Mouse (Mus musculus): ENCODE data around the gene Lrg1. TPM values are rescaled to one million over a fixed set of nuclear protein-coding genes. Genes with fewer than 3 reads are reported as not detected.
A peak's percentile ranks its signal among the peaks of the same experiment; 100 is the strongest.

Lrg1 gene
- total RNA-seq, 1 experiment from 2014 or later = 58.3 TPM

DNA sequence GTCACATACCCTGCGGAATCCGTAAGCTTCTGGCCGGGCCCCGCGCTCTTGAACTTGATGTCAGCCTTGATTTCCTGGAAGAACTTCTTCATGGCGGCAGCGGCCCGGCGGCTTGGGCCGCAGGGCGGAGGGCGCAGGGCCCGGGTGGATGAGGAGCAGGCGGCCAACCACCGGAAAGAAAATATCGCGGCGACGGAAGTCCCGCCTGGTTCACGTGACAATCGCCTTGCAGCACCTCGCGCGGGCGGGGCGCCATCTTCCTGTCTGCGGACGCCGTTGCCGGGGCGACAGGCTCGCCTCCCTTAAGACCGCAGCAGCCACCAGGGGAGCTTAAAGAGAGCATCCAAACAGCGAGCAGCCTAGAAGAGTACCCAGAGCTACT lies 47.0 kb downstream of the Lrg1 start, which contains the start of gene Ubxn6:
Ubxn6 (minus strand) TSS at position 202 of the 382 bp plus-strand sequence.
- peak; percentile 99 for DNase-seq

DNA sequence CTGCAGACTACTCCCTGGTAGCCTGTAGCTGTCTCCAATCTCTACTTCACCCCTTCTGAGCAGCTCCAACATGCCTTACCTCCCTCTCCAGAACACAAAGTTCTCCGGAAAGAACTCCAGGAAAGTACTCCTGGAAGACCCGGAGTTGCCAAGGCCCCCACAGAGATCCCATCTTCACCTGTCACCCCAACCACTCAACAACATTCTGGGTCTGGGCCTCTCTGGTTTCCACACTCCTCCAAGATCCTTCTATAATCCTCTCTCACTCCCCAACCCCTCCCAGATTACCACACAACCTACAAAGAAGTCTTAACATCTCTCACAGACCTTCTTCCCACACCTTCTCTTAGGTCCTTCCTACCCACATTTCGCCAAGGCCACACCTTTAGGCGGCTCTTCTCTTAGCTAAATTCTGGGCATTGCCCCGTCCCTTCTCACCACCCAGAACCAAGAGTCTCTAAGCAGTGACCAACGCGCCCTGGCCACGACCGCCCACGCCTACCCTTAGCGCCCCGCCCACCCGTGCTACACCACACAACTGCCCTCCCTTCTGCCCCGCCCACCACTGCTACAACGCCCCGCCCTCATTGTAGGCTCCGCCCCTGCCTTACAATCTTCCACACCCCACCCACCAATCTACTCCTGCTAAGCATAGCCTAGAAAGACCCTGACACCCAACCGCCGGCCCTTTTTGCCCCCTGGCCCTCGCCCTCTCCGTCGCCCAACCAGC lies 47.5 kb downstream of the Lrg1 start:
- DNase-seq = peak; percentile 95

DNA sequence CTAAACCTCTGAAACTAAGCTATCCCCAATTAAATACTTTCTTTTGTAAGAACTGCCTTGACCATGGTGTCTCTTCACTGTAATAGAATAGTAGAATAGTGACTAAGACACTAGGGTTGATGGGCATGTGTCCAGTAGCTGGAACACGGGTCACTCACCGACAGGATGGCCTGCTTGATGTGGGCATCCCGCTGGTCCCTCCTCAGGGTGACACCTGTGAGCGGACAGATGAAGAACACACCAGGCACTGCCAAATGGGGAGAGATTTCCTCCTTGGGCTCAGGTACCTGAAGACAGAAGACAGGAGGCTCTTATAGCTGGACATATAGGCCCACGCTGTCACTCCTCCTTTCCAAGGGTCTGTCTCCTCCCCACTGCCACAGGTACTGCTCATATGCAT lies 49.6 kb downstream of the Lrg1 start:
- DNase-seq = no peak

GRCm38 (mm10) chr17:56071126-56071525 lies 50.7 kb downstream of the Lrg1 start:
- no peak for DNase-seq

Other genes with a start within 250 kb of the Lrg1 start
- gene Zfp119a, start 243.1 kb downstream of the Lrg1 start, total RNA-seq (2021) = 7.0 and 8.0 TPM in 2 replicates
- 4.8 and 7.5 TPM in 2 replicates for gene Zfp959, start 229.9 kb downstream of the Lrg1 start, total RNA-seq (2021)
- gene Zfp119b, start 172.5 kb downstream of the Lrg1 start, total RNA-seq (2021) = 4.4 and 5.4 TPM in 2 replicates
- gene Ebi3, start 169.4 kb downstream of the Lrg1 start, total RNA-seq (2021) = 1.2 and 1.6 TPM in 2 replicates
- 18.2 and 24.8 TPM in 2 replicates for gene Yju2, start 162.9 kb downstream of the Lrg1 start, total RNA-seq (2021)
- gene Shd, start 151.5 kb downstream of the Lrg1 start, total RNA-seq (2021) = 1.2 and 3.7 TPM in 2 replicates
- gene Fsd1, start 135.5 kb downstream of the Lrg1 start, total RNA-seq (2021) = 1.6 and 2.9 TPM in 2 replicates
- 14.5 and 14.6 TPM in 2 replicates for gene Stap2, start 116.4 kb downstream of the Lrg1 start, total RNA-seq (2021)
- gene Mpnd, start 116.3 kb downstream of the Lrg1 start, total RNA-seq (2021) = 86.1 and 91.1 TPM in 2 replicates
- 46.2 and 53.7 TPM in 2 replicates for gene Sh3gl1, start 85.4 kb downstream of the Lrg1 start, total RNA-seq (2021)
- gene Chaf1a, start 81.6 kb downstream of the Lrg1 start, total RNA-seq (2021) = 8.3 and 10.2 TPM in 2 replicates
- gene Ubxn6, start 47.0 kb downstream of the Lrg1 start, total RNA-seq (2021) = 65.6 and 79.5 TPM in 2 replicates
- gene Hdgfl2, start 42.4 kb downstream of the Lrg1 start, total RNA-seq (2021) = 52.5 and 60.1 TPM in 2 replicates
- gene Plin4, start 12.2 kb downstream of the Lrg1 start, total RNA-seq (2021) = 76.6 and 87.5 TPM in 2 replicates
- gene Plin5, start 4.4 kb downstream of the Lrg1 start, total RNA-seq (2021) = 91.4 and 109 TPM in 2 replicates
- gene Sema6b, start 18.3 kb upstream of the Lrg1 start, total RNA-seq (2021) = 11.9 and 15.2 TPM in 2 replicates
- 8.2 and 8.6 TPM in 2 replicates for gene Tnfaip8l1, start 40.5 kb upstream of the Lrg1 start, total RNA-seq (2021)
- gene Mydgf, start 61.9 kb upstream of the Lrg1 start, total RNA-seq (2021) = 61.6 and 63.5 TPM in 2 replicates
- gene Dpp9, start 96.9 kb upstream of the Lrg1 start, total RNA-seq (2021) = 31.5 and 33.4 TPM in 2 replicates
- gene Fem1a, start 134.8 kb upstream of the Lrg1 start, total RNA-seq (2021) = 27.1 and 29.5 TPM in 2 replicates
- 18.7 and 20.9 TPM in 2 replicates for gene Ticam1, start 154.8 kb upstream of the Lrg1 start, total RNA-seq (2021)
- gene Plin3, start 170.9 kb upstream of the Lrg1 start, total RNA-seq (2021) = 76.9 and 106 TPM in 2 replicates
- not detected in 2 replicates for gene Arrdc5, start 178.3 kb upstream of the Lrg1 start, total RNA-seq (2021)
- 25.6 and 29.3 TPM in 2 replicates for gene Uhrf1, start 181.3 kb upstream of the Lrg1 start, total RNA-seq (2021)
- 40.1 and 46.2 TPM in 2 replicates for gene Kdm4b, start 204.1 kb upstream of the Lrg1 start, total RNA-seq (2021)

Measured in adrenal gland, postnatal 14 days (tissue).